Mouse (Mus musculus): ENCODE results near the gene Trim66. TPM values are rescaled to one million over a fixed set of nuclear protein-coding genes. Genes with fewer than 3 reads are reported as not detected.
A peak's percentile ranks its signal among the peaks of the same experiment; 100 is the strongest.

Gene Trim66
- polyA plus RNA-seq, 1 experiment from 2014 or later = 0.25 TPM

- WGBS = 77% methylated on average over 3 of the region's 3 CpGs
- peaks cover 17% of the 10 kb centered on the region for H3K4me1 ChIP-seq
- no peaks in the 10 kb centered on the region for H3K9me3 ChIP-seq
- H3K27me3 ChIP-seq = no peaks in the 10 kb centered on the region
- no peak overlapping the region for H3K27ac ChIP-seq (replicated peaks)
- no peaks in the 10 kb centered on the region for H3K36me3 ChIP-seq
- no peak overlapping the region for H3K9ac ChIP-seq (replicated peaks)
- H3K4me3 ChIP-seq = no peak overlapping the region
- no peak for ATAC-seq (replicated peaks)
- H3K4me2 ChIP-seq (replicated peaks) = no peak overlapping the region
Measured at GRCm38 (mm10) chr7:109532691-109533090, 24.8 kb upstream of the Trim66 start.

- no peaks in the 10 kb centered on the region for H3K36me3 ChIP-seq
- H3K4me2 ChIP-seq (replicated peaks) = no peak overlapping the region
- H3K9ac ChIP-seq (replicated peaks) = no peak overlapping the region
- no peaks in the 10 kb centered on the region for H3K27me3 ChIP-seq
- WGBS = 85% methylated on average over 5 of the region's 5 CpGs
- peaks cover 9% of the 10 kb centered on the region for H3K4me1 ChIP-seq
- no peak overlapping the region for H3K27ac ChIP-seq (replicated peaks)
- H3K4me3 ChIP-seq = no peak overlapping the region
- no peaks in the 10 kb centered on the region for H3K9me3 ChIP-seq
- no peak for ATAC-seq (replicated peaks)
Measured at GRCm38 (mm10) chr7:109531501-109531900, 23.6 kb upstream of the Trim66 start.

- no peak for ATAC-seq (replicated peaks)
- H3K4me2 ChIP-seq (replicated peaks) = no peak overlapping the region
- peaks cover 6% of the 10 kb centered on the region; the same call in 1 of the 2 replicates for H3K36me3 ChIP-seq
- 85% methylated on average over 2 of the region's 2 CpGs for WGBS
- no peak overlapping the region for H3K4me3 ChIP-seq
- H3K9me3 ChIP-seq = no peaks in the 10 kb centered on the region
- no peaks in the 10 kb centered on the region for H3K4me1 ChIP-seq
- H3K9ac ChIP-seq (replicated peaks) = no peak overlapping the region
- no peaks in the 10 kb centered on the region for H3K27me3 ChIP-seq
- H3K27ac ChIP-seq (replicated peaks) = no peak overlapping the region
Measured at GRCm38 (mm10) chr7:109529741-109530140, 21.8 kb upstream of the Trim66 start.

GRCm38 (mm10) chr7:109528356-109528755 is 20.4 kb upstream of the Trim66 start:
- Histone ChIP-seq H3K4me1 (0 out of 2 replicates have a peak, but pooled peaks cover 3% of the 10 kb centered on the region), H3K4me3 (no peak overlapping the region), H3K36me3 (peaks cover 16% of the 10 kb centered on the region), H3K27ac (replicated peaks) (no peak overlapping the region), H3K4me2 (replicated peaks) (no peak overlapping the region), H3K9ac (replicated peaks) (no peak overlapping the region), H3K9me3 (no peaks in the 10 kb centered on the region), H3K27me3 (no peaks in the 10 kb centered on the region)
- 14% methylated on average over 3 of the region's 3 CpGs for WGBS
- peak; percentile 42; the same call in 1 of the 2 replicates for ATAC-seq (replicated peaks)

GRCm38 (mm10) chr7:109527536-109527935 is 19.6 kb upstream of the Trim66 start:
- no peak for ATAC-seq (replicated peaks)
- H3K36me3 ChIP-seq = peaks cover 24% of the 10 kb centered on the region
- WGBS = 87% methylated on average over 3 of the region's 3 CpGs

GRCm38 (mm10) chr7:109525740-109526663 is 18.1 kb upstream of the Trim66 start:
- Histone ChIP-seq H3K27me3 (no peaks in the 10 kb centered on the region), H3K27ac (replicated peaks) (no peak overlapping the region), H3K4me3 (no peak overlapping the region), H3K4me2 (replicated peaks) (no peak overlapping the region), H3K36me3 (peaks cover 39% of the 10 kb centered on the region), H3K4me1 (peaks cover 9% of the 10 kb centered on the region), H3K9me3 (no peaks in the 10 kb centered on the region), H3K9ac (replicated peaks) (no peak overlapping the region)
- WGBS = 82% methylated on average over 16 of the region's 16 CpGs
- ATAC-seq (replicated peaks) = no peak

More at GRCm38 (mm10) chr7:109527536-109527935, 19.6 kb upstream of the Trim66 start:
- Histone ChIP-seq H3K4me1 (0 out of 2 replicates have a peak, but pooled peaks cover 3% of the 10 kb centered on the region), H3K27ac (replicated peaks) (no peak overlapping the region), H3K4me3 (no peak overlapping the region), H3K27me3 (no peaks in the 10 kb centered on the region), H3K9ac (replicated peaks) (no peak overlapping the region), H3K4me2 (replicated peaks) (no peak overlapping the region), H3K9me3 (no peaks in the 10 kb centered on the region)

- Histone ChIP-seq H3K27ac (replicated peaks) (no peak overlapping the region), H3K27me3 (no peaks in the 10 kb centered on the region), H3K36me3 (peaks cover 43% of the 10 kb centered on the region), H3K4me3 (no peak overlapping the region), H3K9ac (replicated peaks) (no peak overlapping the region), H3K4me1 (peaks cover 21% of the 10 kb centered on the region), H3K9me3 (no peaks in the 10 kb centered on the region), H3K4me2 (replicated peaks) (no peak overlapping the region)
- WGBS = 85% methylated on average over 3 of the region's 3 CpGs
- no peak for ATAC-seq (replicated peaks)
Measured at GRCm38 (mm10) chr7:109524763-109525162, 16.8 kb upstream of the Trim66 start.

GRCm38 (mm10) chr7:109524442-109524744 is 16.5 kb upstream of the Trim66 start:
- H3K4me3 ChIP-seq = no peak overlapping the region
- H3K4me1 ChIP-seq = peaks cover 23% of the 10 kb centered on the region
- no peak overlapping the region for H3K4me2 ChIP-seq (replicated peaks)
- no peak overlapping the region for H3K9ac ChIP-seq (replicated peaks)
- H3K27me3 ChIP-seq = no peaks in the 10 kb centered on the region
- 0 out of 2 replicates have a peak overlapping the region, but pooled peaks have one; percentile 31 for H3K27ac ChIP-seq (replicated peaks)
- peaks cover 43% of the 10 kb centered on the region for H3K36me3 ChIP-seq
- ATAC-seq (replicated peaks) = no peak
- no peaks in the 10 kb centered on the region for H3K9me3 ChIP-seq

GRCm38 (mm10) chr7:109523741-109524441 is 16.0 kb upstream of the Trim66 start:
- Histone ChIP-seq H3K4me3 (no peak overlapping the region), H3K9me3 (no peaks in the 10 kb centered on the region), H3K36me3 (peaks cover 43% of the 10 kb centered on the region), H3K9ac (replicated peaks) (no peak overlapping the region), H3K4me1 (peaks cover 23% of the 10 kb centered on the region), H3K27ac (replicated peaks) (peak overlapping the region; percentile 31; the same call in 1 of the 2 replicates), H3K27me3 (no peaks in the 10 kb centered on the region), H3K4me2 (replicated peaks) (no peak overlapping the region)
- 63% methylated on average over 6 of the region's 6 CpGs for WGBS
- ATAC-seq (replicated peaks) = no peak

GRCm38 (mm10) chr7:109523304-109523703 is 15.4 kb upstream of the Trim66 start:
- no peak for ATAC-seq (replicated peaks)
- Histone ChIP-seq H3K36me3 (peaks cover 43% of the 10 kb centered on the region), H3K4me3 (no peak overlapping the region), H3K9ac (replicated peaks) (no peak overlapping the region), H3K27me3 (no peaks in the 10 kb centered on the region), H3K9me3 (no peaks in the 10 kb centered on the region), H3K4me2 (replicated peaks) (no peak overlapping the region), H3K27ac (replicated peaks) (no peak overlapping the region), H3K4me1 (peaks cover 24% of the 10 kb centered on the region)
- WGBS = 77% methylated on average over 2 of the region's 2 CpGs

GRCm38 (mm10) chr7:109522084-109522483 is 14.2 kb upstream of the Trim66 start:
- H3K36me3 ChIP-seq = peaks cover 43% of the 10 kb centered on the region
- H3K4me3 ChIP-seq = no peak overlapping the region
- H3K9me3 ChIP-seq = no peaks in the 10 kb centered on the region
- H3K4me2 ChIP-seq (replicated peaks) = no peak overlapping the region
- no peak overlapping the region for H3K27ac ChIP-seq (replicated peaks)
- H3K4me1 ChIP-seq = peaks cover 30% of the 10 kb centered on the region
- H3K9ac ChIP-seq (replicated peaks) = no peak overlapping the region
- 86% methylated on average over 5 of the region's 5 CpGs for WGBS
- no peaks in the 10 kb centered on the region for H3K27me3 ChIP-seq
- ATAC-seq (replicated peaks) = no peak

GRCm38 (mm10) chr7:109519936-109520335 is 12.0 kb upstream of the Trim66 start:
- 3% methylated on average over 10 of the region's 10 CpGs for WGBS
- ATAC-seq (replicated peaks) = no peak
- H3K4me3 ChIP-seq = peak overlapping the region; percentile 71

More at GRCm38 (mm10) chr7:109519936-109520335, 12.0 kb upstream of the Trim66 start:
- peak overlapping the region; percentile 88 for H3K4me2 ChIP-seq (replicated peaks)
- H3K9me3 ChIP-seq = no peaks in the 10 kb centered on the region
- peak overlapping the region; percentile 94 for H3K9ac ChIP-seq (replicated peaks)
- H3K4me1 ChIP-seq = peaks cover 30% of the 10 kb centered on the region
- 0 out of 2 replicates have a peak overlapping the region, but pooled peaks have one; percentile 97 for H3K27ac ChIP-seq (replicated peaks)
- H3K27me3 ChIP-seq = no peaks in the 10 kb centered on the region
- H3K36me3 ChIP-seq = peaks cover 37% of the 10 kb centered on the region
